Comparison of ENCODE assay signal across 8 mouse cellular contexts in genomic region chr8:71521634-71522033, GRCm38 (mm10). TPM values are rescaled to one million over a fixed set of nuclear protein-coding genes. Genes with fewer than 3 reads are reported as not detected.
DNase-seq lines count a peak whose midpoint lies in the region; ATAC-seq and TF ChIP-seq lines count a peak whose summit lies in the region.

No protein-coding gene starts in this region.

- DNase-seq in ES-E14 (ENCODE audit: low read depth, low spot score): peak; percentile 93
- DNase-seq in cerebellum, adult 18-20 months: peak; percentile 92 to 93
- peak; percentile 90 for DNase-seq in forebrain, postnatal 0 days
- peak; percentile 99 for DNase-seq in heart, postnatal 4 days
- peak; percentile 83 to 89 for DNase-seq in layer of hippocampus, adult 2 months (ENCODE audit: low spot score in 2 of 2)
- peak; percentile 97 for DNase-seq in lung, adult 2 months
- DNase-seq in testis, postnatal 14 days (ENCODE audit: low spot score): peak; percentile 87

- H3K4me1 ChIP-seq in ES-E14 (ENCODE audit: control insufficient read depth in 2 of 2, insufficient read depth in 2 of 2, low read length in 2 of 2, poor library complexity in 1 of 2): peaks cover 3 to 20% of the 10 kb centered on the region in 2 experiments; a peak in 2 of 4 replicates
- no peaks in the 10 kb centered on the region for H3K4me1 ChIP-seq in forebrain, postnatal 0 days (ENCODE audit: insufficient read depth)
- H3K4me1 ChIP-seq in lung, adult 2 months (ENCODE audit: control insufficient read depth, insufficient read depth, low read length): peaks cover 8% of the 10 kb centered on the region; the same call in 1 of the 2 replicates

- H3K4me3 ChIP-seq in ES-E14 (ENCODE audit: insufficient read depth in 1 of 2, low read depth in 1 of 2, low read length in 2 of 2, poor library complexity in 1 of 2, severe bottlenecking in 1 of 2): no peak overlapping the region
- H3K4me3 ChIP-seq in forebrain, postnatal 0 days (ENCODE audit: low read depth, low read length): no peak overlapping the region
- no peak overlapping the region for H3K4me3 ChIP-seq in layer of hippocampus, adult 2 months
- H3K4me3 ChIP-seq in lung, adult 2 months (replicated peaks; ENCODE audit: extremely low read depth, low read depth, low read length): no peak overlapping the region

- peak; percentile 91 for TF ChIP-seq CTCF in forebrain, postnatal 0 days (IDR thresholded peaks at IDR 0.05; ENCODE audit: low read depth)
- TF ChIP-seq CTCF in layer of hippocampus, adult 2 months (conservative IDR thresholded peaks at IDR 0.05): peak; percentile 97
- TF ChIP-seq CTCF in lung, adult 2 months (IDR thresholded peaks at IDR 0.05; ENCODE audit: insufficient read depth, low read length): peak; percentile 88

- no peak overlapping the region for H3K9ac ChIP-seq in ES-E14 (ENCODE audit: insufficient read depth, low read depth, low read length, poor library complexity, severe bottlenecking)
- no peak overlapping the region for H3K9ac ChIP-seq in forebrain, postnatal 0 days

- H3K27me3 ChIP-seq in forebrain, postnatal 0 days (ENCODE audit: insufficient read depth, low read length): peaks cover 23% of the 10 kb centered on the region

- WGBS in forebrain, postnatal 0 days: 4% methylated on average over 17 of the region's 17 CpGs
- WGBS in lung, adult 2 months: 7% methylated on average over 17 of the region's 17 CpGs

- peak; percentile 92 for ATAC-seq in forebrain, postnatal 0 days
- ATAC-seq in neutrophil, adult 5-6 weeks (ENCODE audit: extremely low read depth, insufficient number of reproducible peaks, low FRiP score, poor library complexity, severe bottlenecking): peak; percentile 80

- no peaks in the 10 kb centered on the region; the same call in 1 of the 2 replicates for H3K36me3 ChIP-seq in ES-E14 (ENCODE audit: control insufficient read depth, insufficient read depth, low read length, poor library complexity, severe bottlenecking)
- no peaks in the 10 kb centered on the region for H3K36me3 ChIP-seq in forebrain, postnatal 0 days (ENCODE audit: insufficient read depth)

- H3K9me3 ChIP-seq in ES-E14 (ENCODE audit: control insufficient read depth, insufficient read depth, low read depth, low read length): no peaks in the 10 kb centered on the region
- no peaks in the 10 kb centered on the region for H3K9me3 ChIP-seq in forebrain, postnatal 0 days (ENCODE audit: low read length)

- in situ Hi-C loops in ES-E14 (cut with MboI; ENCODE audit: low sequenced_read_pairs in 2 of 2, unreplicated experiment in 2 of 2): no loop called here

- TF ChIP-seq POLR2A in lung, adult 2 months (IDR thresholded peaks at IDR 0.05; ENCODE audit: borderline replicate concordance, extremely low read depth, low read depth, low read length): no peak

- no peak overlapping the region for H3K27ac ChIP-seq in ES-E14 (ENCODE audit: insufficient read depth, low read depth, low read length, poor library complexity, severe bottlenecking)
- no peak overlapping the region for H3K27ac ChIP-seq in forebrain, postnatal 0 days (ENCODE audit: low read depth, low read length)
- H3K27ac ChIP-seq in layer of hippocampus, adult 2 months: no peak overlapping the region

- 0 out of 2 replicates have a peak overlapping the region, but pooled peaks have one; percentile 8 for H3K4me2 ChIP-seq in forebrain, postnatal 0 days (ENCODE audit: low read depth)

TF ChIP-seq in ES-E14, 5 proteins besides CTCF, POLR2A, EP300 and RAD21:
- 0 out of 2 replicates have a peak, but pooled peaks have one; percentile 48 for TF ChIP-seq HCFC1 (IDR thresholded peaks at IDR 0.05; ENCODE audit: borderline replicate concordance, insufficient read depth, low read length)
- no peak for TF ChIP-seq CHD2 (IDR thresholded peaks at IDR 0.05; ENCODE audit: low read depth, low read length)
- peak; percentile 61; the same call in 1 of the 2 replicates for TF ChIP-seq ZC3H11A (IDR thresholded peaks at IDR 0.05; ENCODE audit: borderline replicate concordance, low read depth, low read length)

RNA-seq across cellular contexts. Expression of gene Ccdc194, which starts 3.9 kb away (rescaled TPM):
- total RNA-seq in ES-E14 (2012; rRNA removed): 2.4 and 2.6 TPM in 2 replicates
- total RNA-seq in forebrain, postnatal 0 days (2014; rRNA removed): 0.48 TPM in 1 of 2 replicates, not detected in the other
- polyA plus RNA-seq in forebrain, postnatal 0 days (2015; fragmentation: Nextera tagmentation; extraction: Ambion mirVana): 0.08 and 0.16 TPM in 2 replicates
- under 1 TPM; 0.14 to 0.29 TPM for total RNA-seq in heart, postnatal 4 days (2021)
- not detected for total RNA-seq in layer of hippocampus, adult 2 months (2021)
- polyA plus RNA-seq in lung, adult 2 months (2012; rRNA removed): 0.42 and 0.49 TPM in 2 replicates
- total RNA-seq in neutrophil, adult 5-6 weeks (2017): not detected in 2 replicates

RNA-seq across cellular contexts. Expression of gene Plvap, which starts 10.1 kb away (rescaled TPM):
- total RNA-seq in ES-E14 (2012; rRNA removed): 2.0 and 2.5 TPM in 2 replicates
- total RNA-seq in forebrain, postnatal 0 days (2014; rRNA removed): 2.2 and 4.0 TPM in 2 replicates
- polyA plus RNA-seq in forebrain, postnatal 0 days (2015; fragmentation: Nextera tagmentation; extraction: Ambion mirVana): 6.9 and 8.7 TPM in 2 replicates
- total RNA-seq in heart, postnatal 4 days (2021): 10 to 100 TPM; 35.8 to 43.2 TPM
- 1 to 10 TPM; 7.3 to 7.7 TPM for total RNA-seq in layer of hippocampus, adult 2 months (2021)
- polyA plus RNA-seq in lung, adult 2 months (2012; rRNA removed): 1,109 and 1,564 TPM in 2 replicates
- total RNA-seq in neutrophil, adult 5-6 weeks (2017): not detected in 2 replicates

RNA-seq across cellular contexts. Expression of gene Bst2, which starts 15.6 kb away (rescaled TPM):
- 135 and 207 TPM in 2 replicates for total RNA-seq in ES-E14 (2012; rRNA removed)
- 10.1 and 17.8 TPM in 2 replicates for total RNA-seq in forebrain, postnatal 0 days (2014; rRNA removed)
- 19.3 and 21.0 TPM in 2 replicates for polyA plus RNA-seq in forebrain, postnatal 0 days (2015; fragmentation: Nextera tagmentation; extraction: Ambion mirVana)
- 10 to 100 TPM; 12.8 to 13.8 TPM for total RNA-seq in heart, postnatal 4 days (2021)
- 1 to 10 TPM; 3.4 to 5.0 TPM for total RNA-seq in layer of hippocampus, adult 2 months (2021)
- polyA plus RNA-seq in lung, adult 2 months (2012; rRNA removed): 437 and 505 TPM in 2 replicates
- 7.6 and 18.4 TPM in 2 replicates for total RNA-seq in neutrophil, adult 5-6 weeks (2017)

RNA-seq across cellular contexts. Expression of gene Mvb12a, which starts 21.1 kb away (rescaled TPM):
- 50.4 and 58.8 TPM in 2 replicates for total RNA-seq in ES-E14 (2012; rRNA removed)
- total RNA-seq in forebrain, postnatal 0 days (2014; rRNA removed): 70.5 and 81.7 TPM in 2 replicates
- polyA plus RNA-seq in forebrain, postnatal 0 days (2015; fragmentation: Nextera tagmentation; extraction: Ambion mirVana): 73.4 and 87.4 TPM in 2 replicates
- total RNA-seq in heart, postnatal 4 days (2021): 10 to 100 TPM; 31.6 to 32.4 TPM
- 10 to 100 TPM; 33.8 to 34.9 TPM for total RNA-seq in layer of hippocampus, adult 2 months (2021)
- 131 and 132 TPM in 2 replicates for polyA plus RNA-seq in lung, adult 2 months (2012; rRNA removed)
- 35.4 and 39.8 TPM in 2 replicates for total RNA-seq in neutrophil, adult 5-6 weeks (2017)

RNA-seq across cellular contexts. Expression of gene Gtpbp3, which starts 33.7 kb away (rescaled TPM):
- 60.4 and 63.8 TPM in 2 replicates for total RNA-seq in ES-E14 (2012; rRNA removed)
- 23.6 and 33.6 TPM in 2 replicates for total RNA-seq in forebrain, postnatal 0 days (2014; rRNA removed)
- polyA plus RNA-seq in forebrain, postnatal 0 days (2015; fragmentation: Nextera tagmentation; extraction: Ambion mirVana): 6.9 and 9.4 TPM in 2 replicates
- 10 to 100 TPM; 17.8 to 20.1 TPM for total RNA-seq in heart, postnatal 4 days (2021)
- total RNA-seq in layer of hippocampus, adult 2 months (2021): 10 to 100 TPM; 28.7 to 32.1 TPM
- polyA plus RNA-seq in lung, adult 2 months (2012; rRNA removed): 26.0 and 30.4 TPM in 2 replicates
- total RNA-seq in neutrophil, adult 5-6 weeks (2017): 15.2 and 19.7 TPM in 2 replicates
